Mouse (Mus musculus) bone marrow, adult 2 months (tissue): Measurements from ENCODE around the gene Map2k7. TPM values are rescaled to one million over a fixed set of nuclear protein-coding genes. Genes with fewer than 3 reads are reported as not detected.
A peak's percentile ranks its signal among the peaks of the same experiment; 100 is the strongest.
"Not testable (repeated sequence)": the region's sequence is repeated elsewhere in the genome, so short reads cannot be mapped to it uniquely, and the experiment has no call there.

Source experiments
- H3K27ac ChIP-seq: fragments of 200-500 bp; 2 replicates; pipeline ENCODE4 v1.5.1; 2012; ENCODE audit warnings: low read depth, mild to moderate bottlenecking, control low read depth, inconsistent platforms, low read length; ENCODE audit not compliant: control insufficient read depth, poor library complexity, insufficient read depth
- H3K4me1 ChIP-seq: fragments of 200-500 bp; 2 replicates; pipeline ENCODE4 v1.6.1; 2011; ENCODE audit warnings: low read length; ENCODE audit not compliant: control insufficient read depth, insufficient read depth
- H3K4me3 ChIP-seq: fragments of 200-500 bp; replicated peaks from 2 replicates; pipeline ENCODE3; 2011; ENCODE audit warnings: mild to moderate bottlenecking, low read depth, low read length, control low read depth; ENCODE audit not compliant: control insufficient read depth
- CTCF ChIP-seq: fragments of 200-500 bp; IDR thresholded peaks from 2 replicates; pipeline ENCODE4 v1.5.1; 2011; ENCODE audit warnings: low read length, control low read depth; ENCODE audit not compliant: control insufficient read depth, insufficient read depth
- POLR2A ChIP-seq: fragments of 200-500 bp; IDR thresholded peaks from 2 replicates; pipeline ENCODE4 v1.6.1; 2011; ENCODE audit warnings: low read depth, mild to moderate bottlenecking, control low read depth, low read length, borderline replicate concordance; ENCODE audit not compliant: control insufficient read depth
- WGBS: fragments of 180-500 bp; shearing (Covaris S2); methylation state at CpG from one replicate; pipeline ENCODE4 v1.1.7; 2018; 5-methylcytosine and 5-hydroxymethylcytosine counted together
- polyA plus RNA-seq: library from polyadenylated mRNA; stranded (reverse); fragments of >200 nt; gene quantifications from 2 replicates; pipeline ENCODE4 v1.2.4, GENCODE M21; 2011; ENCODE audit warnings: low replicate concordance; ENCODE audit not compliant: missing spikeins, insufficient read depth, insufficient read length

Gene Map2k7
- polyA plus RNA-seq, 1 experiment = 88.3 TPM

GRCm38 (mm10) chr8:4252116-4252760, 13.7 kb downstream of the Map2k7 start:
- 41% methylated on average over 8 of the region's 8 CpGs for WGBS
- no peak overlapping the region for H3K27ac ChIP-seq
- H3K4me3 ChIP-seq = peak overlapping the region; percentile 76
- H3K4me1 ChIP-seq = peaks cover 2% of the 10 kb centered on the region; the same call in 1 of the 2 replicates
- no peak for TF ChIP-seq POLR2A
- TF ChIP-seq CTCF = no peak

DNA sequence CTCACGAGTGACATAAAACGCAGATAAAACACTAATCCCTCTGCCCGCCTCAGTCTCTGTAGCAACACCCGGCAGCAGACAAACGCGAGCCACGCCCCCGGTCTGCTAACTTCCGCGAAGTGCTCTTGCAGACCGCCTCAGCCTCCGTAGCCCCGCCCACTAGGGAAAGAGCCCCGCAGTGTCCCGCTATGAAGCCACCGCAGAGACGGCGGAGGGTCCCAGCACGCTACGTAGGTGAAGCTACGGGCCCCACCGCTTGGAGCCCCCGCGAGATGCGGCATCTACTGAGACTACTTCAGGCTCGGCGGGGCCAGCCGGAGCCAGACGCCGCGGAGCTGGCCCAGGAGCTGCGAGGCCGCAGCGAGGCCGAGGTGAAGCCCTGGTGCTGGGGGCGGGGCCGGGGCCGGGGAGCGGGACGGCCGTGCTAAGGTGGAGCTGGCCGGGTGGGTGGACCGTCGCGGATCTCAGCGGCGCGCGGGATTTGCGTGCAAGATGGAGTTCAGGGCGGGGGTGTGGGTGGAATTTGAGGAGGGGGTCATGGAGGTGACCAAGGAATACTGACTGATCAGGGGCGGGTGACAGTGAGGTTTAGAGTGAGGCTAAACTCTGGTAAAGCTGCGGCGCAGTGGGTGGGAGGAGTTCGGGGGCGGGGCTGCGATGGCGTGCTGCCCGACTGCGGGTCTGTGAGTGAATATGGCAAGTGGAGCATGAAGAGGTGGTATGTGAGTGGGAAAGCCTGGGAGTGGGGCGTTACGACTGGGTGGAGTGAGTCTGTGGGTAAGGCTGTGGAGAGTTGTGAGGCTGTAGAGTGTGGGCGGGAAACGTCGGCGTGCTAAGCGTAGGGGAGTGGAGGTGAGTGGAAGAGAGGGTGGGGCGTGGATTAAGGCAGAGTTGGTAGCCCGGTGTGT, 14.6 kb downstream of the Map2k7 start, which contains the start of gene Snapc2:
Gene Snapc2, plus strand, starts transcription at position 147 of the 908 bp plus-strand sequence.
- Histone ChIP-seq H3K4me3 (peak within 1 kb of the TSS; percentile 76), H3K27ac (peak within 1 kb of the TSS; percentile 85), H3K4me1 (peaks cover 2% of the 10 kb centered on the region; the same call in 1 of the 2 replicates)
- TF ChIP-seq POLR2A (no peak), CTCF (peak; percentile 7; the same call in 1 of the 2 replicates)
- under 1% methylated on average over 69 of the region's 69 CpGs for WGBS

GRCm38 (mm10) chr8:4254001-4254400, 15.5 kb downstream of the Map2k7 start:
- Histone ChIP-seq H3K27ac (no peak overlapping the region), H3K4me3 (no peak overlapping the region), H3K4me1 (peaks cover 2% of the 10 kb centered on the region; the same call in 1 of the 2 replicates)
- WGBS = 69% methylated on average over 6 of the region's 6 CpGs
- no peak for TF ChIP-seq CTCF
- no peak for TF ChIP-seq POLR2A

- not testable (repeated sequence) for H3K27ac ChIP-seq, H3K4me3 ChIP-seq, H3K4me1 ChIP-seq
- 86% methylated on average over 7 of the region's 7 CpGs for WGBS
Observed at GRCm38 (mm10) chr8:4255471-4255870, 16.9 kb downstream of the Map2k7 start.

- no peak overlapping the region for H3K4me3 ChIP-seq
- 73% methylated on average over 4 of the region's 4 CpGs for WGBS
- H3K4me1 ChIP-seq = peaks cover 2% of the 10 kb centered on the region; the same call in 1 of the 2 replicates
- no peak overlapping the region for H3K27ac ChIP-seq
- TF ChIP-seq POLR2A (no peak), CTCF (no peak)
Observed at GRCm38 (mm10) chr8:4256911-4257310, 18.4 kb downstream of the Map2k7 start.

- H3K27ac ChIP-seq = no peak overlapping the region
- no peak overlapping the region for H3K4me3 ChIP-seq
- 84% methylated on average over 4 of the region's 4 CpGs for WGBS
- TF ChIP-seq POLR2A (no peak), CTCF (no peak)
- H3K4me1 ChIP-seq = peaks cover 2% of the 10 kb centered on the region; the same call in 1 of the 2 replicates
Observed at GRCm38 (mm10) chr8:4257350-4257749, 18.8 kb downstream of the Map2k7 start.

DNA sequence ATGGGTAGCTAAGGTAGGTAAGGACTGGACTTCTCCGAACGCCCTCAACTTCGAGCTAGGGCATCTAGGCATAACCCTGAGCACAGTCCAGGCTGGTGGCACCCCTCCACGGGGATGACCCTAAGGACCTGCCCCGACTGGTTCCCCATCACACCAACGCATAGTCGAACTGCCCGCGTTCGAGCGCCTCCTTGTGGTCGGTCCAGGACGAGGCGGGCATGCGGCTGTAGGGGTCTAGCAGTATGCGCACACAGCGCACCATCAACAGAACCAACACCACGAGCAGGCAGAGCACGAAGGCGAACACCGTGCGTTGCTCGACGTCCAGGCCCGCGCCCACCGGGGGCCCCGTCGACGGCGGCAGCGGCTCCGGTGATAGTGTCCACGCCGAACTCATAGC, 19.7 kb downstream of the Map2k7 start:
- Histone ChIP-seq H3K4me1 (peaks cover 2% of the 10 kb centered on the region; the same call in 1 of the 2 replicates), H3K4me3 (peak overlapping the region; percentile 45), H3K27ac (no peak overlapping the region; the same call in 1 of the 2 replicates)
- WGBS = 5% methylated on average over 35 of the region's 35 CpGs
- TF ChIP-seq CTCF (peak; percentile 90), POLR2A (0 out of 2 replicates have a peak, but pooled peaks have one; percentile 12)

- Histone ChIP-seq H3K27ac (no peak overlapping the region; the same call in 1 of the 2 replicates), H3K4me3 (peak overlapping the region; percentile 45), H3K4me1 (peaks cover under 1% of the 10 kb centered on the region; the same call in 1 of the 2 replicates)
- under 1% methylated on average over 32 of the region's 32 CpGs for WGBS
- TF ChIP-seq CTCF (no peak), POLR2A (no peak)
Observed at GRCm38 (mm10) chr8:4258678-4259077, 20.1 kb downstream of the Map2k7 start.
